Mouse (Mus musculus) lung, embryonic 16.5 days (tissue): ENCODE measurements at regions not wholly inside any gene's neighbourhood (a gene's known extent, or its start where the extent isn't known, plus 50 kb on each side); places are given as distances from the start of the nearest gene placed in this dataset.
"Not testable (repeated sequence)": the region's sequence is repeated elsewhere in the genome, so short reads cannot be mapped to it uniquely, and the experiment has no call there.

Source experiments
- ATAC-seq: fragments of 200-750 bp; cut with Nextera tagmentation; 2 replicates; pipeline ENCODE4 v1.8.0; 2017; ENCODE audit warnings: low read depth, mild to moderate bottlenecking, moderate library complexity
- H3K27ac ChIP-seq: fragments of 300-500 bp; sonication (generic); 2 replicates; pipeline ENCODE4 v1.5.1; 2014; ENCODE audit warnings: mild to moderate bottlenecking, control low read depth, low read length
- H3K27me3 ChIP-seq: fragments of 300-500 bp; sonication (generic); 2 replicates; pipeline ENCODE4 v1.6.1; 2014; ENCODE audit warnings: low read depth, low read length, mixed read lengths; ENCODE audit not compliant: control insufficient read depth, insufficient read depth
- H3K36me3 ChIP-seq: fragments of 300-500 bp; sonication (generic); 2 replicates; pipeline ENCODE4 v1.6.1; 2014; ENCODE audit warnings: low read length; ENCODE audit not compliant: control insufficient read depth, insufficient read depth
- H3K4me1 ChIP-seq: fragments of 300-500 bp; sonication (generic); replicated peaks from 2 replicates; pipeline ENCODE4 v1.6.1; 2014; ENCODE audit warnings: low read length, mixed read lengths; ENCODE audit not compliant: control insufficient read depth, insufficient read depth
- H3K4me2 ChIP-seq: fragments of 300-500 bp; sonication (generic); 2 replicates; pipeline ENCODE4 v1.6.1; 2014; ENCODE audit warnings: low read depth, low read length, control low read depth
- H3K4me3 ChIP-seq: fragments of 300-500 bp; sonication (generic); 2 replicates; pipeline ENCODE4 v1.5.1; 2014; ENCODE audit warnings: mild to moderate bottlenecking, low read length, control low read depth
- H3K9ac ChIP-seq: fragments of 300-500 bp; sonication (generic); 2 replicates; pipeline ENCODE4 v1.6.1; 2014; ENCODE audit warnings: low read length, control low read depth
- H3K9me3 ChIP-seq: fragments of 300-500 bp; sonication (generic); 2 replicates; pipeline ENCODE4 v1.6.1; 2016; ENCODE audit warnings: low read length; ENCODE audit not compliant: control insufficient read depth
- WGBS: fragments of 180-500 bp; shearing (Covaris S2); extraction: QIAGEN DNeasy Blood & Tissue Kit; methylation state at CpG from one replicate; pipeline ENCODE4 v1.1.7; 2014; 5-methylcytosine and 5-hydroxymethylcytosine counted together

GRCm38 (mm10) chr13:32444531-32444930 is 106.0 kb upstream of the Gmds start:
- H3K27ac ChIP-seq = no peak overlapping the region
- WGBS = 58% methylated on average over 3 of the region's 3 CpGs

GRCm38 (mm10) chr13:32442025-32442424 is 103.5 kb upstream of the Gmds start:
- ATAC-seq = no peak
- 61% methylated on average over 13 of the region's 13 CpGs for WGBS
- Histone ChIP-seq H3K27ac (no peak overlapping the region), H3K36me3 (no peaks in the 10 kb centered on the region), H3K4me1 (peaks cover 3% of the 10 kb centered on the region; the same call in 1 of the 2 replicates), H3K27me3 (no peaks in the 10 kb centered on the region), H3K4me3 (no peak overlapping the region), H3K4me2 (0 out of 2 replicates have a peak overlapping the region, but pooled peaks have one; percentile 3), H3K9ac (no peak overlapping the region), H3K9me3 (no peaks in the 10 kb centered on the region)

More at GRCm38 (mm10) chr13:32444531-32444930, 106.0 kb upstream of the Gmds start:
- Histone ChIP-seq H3K4me2 (no peak overlapping the region), H3K27me3 (no peaks in the 10 kb centered on the region), H3K4me3 (no peak overlapping the region), H3K9me3 (no peaks in the 10 kb centered on the region), H3K36me3 (no peaks in the 10 kb centered on the region), H3K4me1 (peaks cover 3% of the 10 kb centered on the region; the same call in 1 of the 2 replicates), H3K9ac (no peak overlapping the region)
- no peak for ATAC-seq

DNA sequence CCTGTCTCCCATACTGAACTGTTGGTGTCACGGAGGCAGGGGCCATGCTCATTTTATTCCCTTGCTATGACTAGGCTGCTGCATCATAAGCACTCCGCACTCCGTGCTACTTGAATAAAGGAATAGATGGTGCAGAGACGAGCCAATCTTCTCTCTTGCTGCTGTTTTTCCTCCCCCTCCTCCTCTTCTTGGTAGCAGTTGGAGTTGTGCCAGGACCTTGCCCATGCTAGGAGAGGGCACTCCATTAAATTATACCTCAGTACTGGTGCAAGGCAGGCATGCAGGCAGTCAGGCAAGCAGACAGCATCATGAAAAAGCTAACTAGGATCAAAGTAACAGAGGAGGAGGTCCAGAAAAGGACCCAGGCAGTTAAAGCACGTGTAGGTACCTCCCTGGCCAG is 96.6 kb upstream of the Gmds start:
- Histone ChIP-seq H3K4me1 (no peaks in the 10 kb centered on the region), H3K4me2 (no peak overlapping the region), H3K27ac (no peak overlapping the region), H3K4me3 (no peak overlapping the region), H3K36me3 (no peaks in the 10 kb centered on the region), H3K9me3 (no peaks in the 10 kb centered on the region), H3K9ac (no peak overlapping the region), H3K27me3 (no peaks in the 10 kb centered on the region)
- peak; percentile 20; the same call in 1 of the 2 replicates for ATAC-seq
- 61% methylated on average over 5 of the region's 5 CpGs for WGBS

DNA sequence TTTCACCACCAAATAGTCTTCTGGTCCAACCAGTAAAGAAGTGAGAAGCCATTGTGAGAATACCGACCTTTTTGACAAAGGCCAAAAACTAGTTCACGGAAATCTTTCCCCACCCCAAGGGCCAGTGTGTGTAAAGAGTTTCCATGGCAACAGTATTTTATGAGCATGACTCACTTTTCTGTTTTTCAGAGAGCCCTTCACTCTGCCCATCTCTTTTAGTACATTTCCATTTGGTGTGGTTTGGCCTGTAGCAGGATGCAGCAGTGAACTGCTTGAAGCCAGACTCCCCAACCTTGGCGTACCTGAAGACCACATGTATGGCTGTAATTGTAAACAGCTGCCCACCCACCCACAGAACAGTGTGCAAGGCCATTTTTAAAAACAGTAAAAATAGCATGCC is 89.9 kb upstream of the Gmds start:
- no peak overlapping the region for H3K27ac ChIP-seq
- H3K27me3 ChIP-seq = no peaks in the 10 kb centered on the region
- H3K9me3 ChIP-seq = no peaks in the 10 kb centered on the region
- no peak overlapping the region for H3K4me2 ChIP-seq
- no peaks in the 10 kb centered on the region for H3K4me1 ChIP-seq
- no peaks in the 10 kb centered on the region for H3K36me3 ChIP-seq
- no peak overlapping the region for H3K4me3 ChIP-seq
- WGBS = 52% methylated on average over 3 of the region's 3 CpGs
- ATAC-seq = no peak
- H3K9ac ChIP-seq = no peak overlapping the region

DNA sequence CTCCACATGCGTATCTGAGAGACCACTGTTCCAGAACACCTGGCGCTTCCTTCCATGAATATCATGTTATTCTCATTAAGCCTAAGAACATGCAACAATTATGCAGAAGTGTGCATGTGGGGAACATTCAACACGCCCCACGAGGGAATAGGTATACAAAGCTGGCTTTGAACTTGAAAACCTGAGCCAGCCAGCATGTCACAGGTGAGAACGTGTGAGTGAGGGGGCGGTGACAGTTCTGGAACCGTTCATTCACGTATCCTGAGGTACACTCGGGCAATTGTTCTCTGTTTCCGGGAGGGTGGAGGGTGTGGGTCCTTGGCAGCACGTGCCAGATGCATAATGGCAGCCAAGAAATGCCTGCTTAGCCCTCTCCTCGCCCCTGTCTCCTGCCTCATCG is 88.4 kb upstream of the Gmds start:
- ATAC-seq = no peak
- 73% methylated on average over 13 of the region's 13 CpGs for WGBS
- Histone ChIP-seq H3K4me3 (no peak overlapping the region), H3K27me3 (no peaks in the 10 kb centered on the region), H3K9me3 (no peaks in the 10 kb centered on the region), H3K36me3 (no peaks in the 10 kb centered on the region), H3K9ac (no peak overlapping the region), H3K27ac (no peak overlapping the region), H3K4me2 (no peak overlapping the region), H3K4me1 (no peaks in the 10 kb centered on the region)

GRCm38 (mm10) chr13:32426199-32426598 is 87.7 kb upstream of the Gmds start:
- Histone ChIP-seq H3K4me1 (no peaks in the 10 kb centered on the region), H3K9me3 (no peaks in the 10 kb centered on the region), H3K4me3 (no peak overlapping the region), H3K27ac (no peak overlapping the region), H3K9ac (no peak overlapping the region), H3K36me3 (no peaks in the 10 kb centered on the region), H3K4me2 (no peak overlapping the region), H3K27me3 (no peaks in the 10 kb centered on the region)
- 69% methylated on average over 7 of the region's 7 CpGs for WGBS
- no peak for ATAC-seq

DNA sequence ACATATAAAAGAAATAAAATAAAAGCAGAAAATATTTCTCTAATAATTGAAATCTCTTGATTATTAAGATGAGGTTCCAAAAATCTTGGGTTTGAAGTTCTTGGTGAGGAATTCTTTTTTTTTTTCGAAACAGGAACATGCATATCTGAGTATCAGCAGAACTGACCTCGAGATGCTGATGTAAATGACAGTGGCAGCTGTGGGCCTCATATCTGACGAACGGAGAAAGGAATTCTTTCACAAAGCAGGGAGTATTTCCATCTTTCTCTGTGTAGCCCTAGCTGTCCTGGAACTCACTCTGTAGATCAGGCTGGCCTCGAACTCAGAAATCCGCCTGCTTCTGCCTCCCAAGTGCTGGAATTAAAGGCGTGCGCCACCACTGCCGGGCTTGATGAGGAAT is 86.0 kb upstream of the Gmds start:
- not testable (repeated sequence) for H3K27me3 ChIP-seq, H3K36me3 ChIP-seq, H3K9me3 ChIP-seq, H3K4me1 ChIP-seq, H3K4me2 ChIP-seq, H3K27ac ChIP-seq, H3K4me3 ChIP-seq, H3K9ac ChIP-seq, ATAC-seq
- WGBS = 87% methylated on average over 9 of the region's 9 CpGs

DNA sequence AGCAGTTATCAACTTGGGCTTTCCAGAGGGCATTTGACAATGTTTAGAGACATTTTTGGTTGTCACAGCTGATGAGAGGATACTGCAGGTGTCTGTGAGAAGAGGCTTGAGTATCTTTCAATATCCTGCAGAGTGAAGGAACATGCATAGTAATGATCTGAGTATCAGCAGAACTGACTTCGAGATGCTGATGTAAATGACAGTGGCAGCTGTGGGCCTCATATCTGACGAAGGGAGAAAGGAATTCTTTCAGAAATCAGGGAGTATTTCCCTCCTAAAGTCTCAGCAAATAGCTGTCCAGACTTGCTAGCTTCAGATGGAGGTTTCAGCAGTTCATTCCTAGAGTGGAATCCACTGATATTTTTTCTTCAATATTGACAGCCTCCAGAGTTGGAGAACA is 83.9 kb upstream of the Gmds start:
- no peak for ATAC-seq
- Histone ChIP-seq H3K27me3 (no peaks in the 10 kb centered on the region), H3K4me2 (no peak overlapping the region), H3K4me3 (no peak overlapping the region), H3K27ac (no peak overlapping the region), H3K4me1 (no peaks in the 10 kb centered on the region), H3K9me3 (no peaks in the 10 kb centered on the region), H3K9ac (no peak overlapping the region), H3K36me3 (no peaks in the 10 kb centered on the region)
- 39% methylated on average over 2 of the region's 2 CpGs for WGBS

DNA sequence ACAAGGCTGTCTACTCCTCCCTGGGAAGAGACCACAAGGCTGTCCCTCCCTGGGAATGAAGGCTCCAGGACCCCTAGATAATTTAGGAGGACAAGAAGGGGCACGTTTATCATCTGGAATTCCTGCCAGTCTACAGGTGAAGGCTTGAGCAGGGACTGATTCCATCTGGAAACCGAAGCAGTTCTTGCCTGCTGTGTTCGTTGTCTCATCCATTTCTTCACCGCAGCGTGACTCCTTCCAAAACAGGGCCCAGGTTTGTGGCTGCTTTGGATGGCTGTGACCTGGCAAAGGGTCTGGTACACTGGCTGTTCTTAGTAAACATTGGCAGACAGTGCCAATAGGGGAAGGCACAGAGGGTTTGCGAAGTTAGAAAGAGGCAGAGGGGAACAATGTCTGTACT is 80.8 kb upstream of the Gmds start:
- Histone ChIP-seq H3K36me3 (no peaks in the 10 kb centered on the region), H3K4me1 (no peaks in the 10 kb centered on the region), H3K4me3 (no peak overlapping the region), H3K9me3 (no peaks in the 10 kb centered on the region), H3K27me3 (no peaks in the 10 kb centered on the region), H3K4me2 (no peak overlapping the region), H3K27ac (no peak overlapping the region), H3K9ac (no peak overlapping the region)
- ATAC-seq = no peak
- WGBS = 73% methylated on average over 6 of the region's 6 CpGs

GRCm38 (mm10) chr13:32418655-32419054 is 80.1 kb upstream of the Gmds start:
- Histone ChIP-seq H3K4me1 (no peaks in the 10 kb centered on the region), H3K27ac (no peak overlapping the region), H3K27me3 (no peaks in the 10 kb centered on the region), H3K4me2 (no peak overlapping the region), H3K4me3 (no peak overlapping the region), H3K9ac (no peak overlapping the region), H3K9me3 (no peaks in the 10 kb centered on the region), H3K36me3 (no peaks in the 10 kb centered on the region)
- no peak for ATAC-seq
- 76% methylated on average over 2 of the region's 2 CpGs for WGBS
